Mouse (Mus musculus): ENCODE measurements at regions not wholly inside any gene's neighbourhood (a gene's known extent, or its start where the extent isn't known, plus 50 kb on each side); places are given as distances from the start of the nearest gene placed in this dataset.

GRCm38 (mm10) chr12:58743800-58744199 is 268.0 kb downstream of the Sec23a start:
- Histone ChIP-seq H3K4me1 (ENCODE audit: insufficient read depth) (no peaks in the 10 kb centered on the region), H3K9ac (replicated peaks) (no peak overlapping the region), H3K27ac (ENCODE audit: low read depth) (no peak overlapping the region), H3K36me3 (replicated peaks; ENCODE audit: insufficient read depth, low read length) (no peaks in the 10 kb centered on the region), H3K9me3 (ENCODE audit: low read length) (no peaks in the 10 kb centered on the region), H3K4me2 (ENCODE audit: low read depth, low read length) (no peak overlapping the region), H3K4me3 (ENCODE audit: low read depth, low read length) (no peak overlapping the region), H3K27me3 (ENCODE audit: insufficient read depth, low read length) (no peaks in the 10 kb centered on the region)
- ATAC-seq (no peak), DNase-seq (no peak)
- WGBS (ENCODE audit: insufficient replicate concordance), result 65% methylated on average over 1 of the region's 1 CpGs
- TF ChIP-seq CTCF (IDR thresholded peaks at IDR 0.05; ENCODE audit: low read depth) (no peak), EP300 (IDR thresholded peaks at IDR 0.05; ENCODE audit: low read depth) (no peak)

- no peaks in the 10 kb centered on the region for H3K4me1 ChIP-seq (ENCODE audit: insufficient read depth)
These were observed 283.7 kb downstream of the Sec23a start for GRCm38 (mm10) chr12:58728094-58728493.

GRCm38 (mm10) chr12:58727547-58727946 is 284.3 kb downstream of the Sec23a start:
- Histone ChIP-seq H3K36me3 (replicated peaks; ENCODE audit: insufficient read depth, low read length) (no peaks in the 10 kb centered on the region), H3K4me2 (ENCODE audit: low read depth, low read length) (no peak overlapping the region), H3K9me3 (ENCODE audit: low read length) (no peaks in the 10 kb centered on the region), H3K9ac (replicated peaks) (no peak overlapping the region), H3K27me3 (ENCODE audit: insufficient read depth, low read length) (no peaks in the 10 kb centered on the region), H3K27ac (ENCODE audit: low read depth) (no peak overlapping the region), H3K4me1 (ENCODE audit: insufficient read depth) (no peaks in the 10 kb centered on the region), H3K4me3 (ENCODE audit: low read depth, low read length) (no peak overlapping the region)
- no peak for ATAC-seq
- no peak for DNase-seq
- no peak for TF ChIP-seq EP300 (IDR thresholded peaks at IDR 0.05; ENCODE audit: low read depth)
- no peak for TF ChIP-seq CTCF (IDR thresholded peaks at IDR 0.05; ENCODE audit: low read depth)
- 62% methylated on average over 2 of the region's 2 CpGs for WGBS (ENCODE audit: insufficient replicate concordance)

More at GRCm38 (mm10) chr12:58728094-58728493, 283.7 kb downstream of the Sec23a start:
- Histone ChIP-seq H3K9ac (replicated peaks) (no peak overlapping the region), H3K9me3 (ENCODE audit: low read length) (no peaks in the 10 kb centered on the region), H3K27me3 (ENCODE audit: insufficient read depth, low read length) (no peaks in the 10 kb centered on the region), H3K36me3 (replicated peaks; ENCODE audit: insufficient read depth, low read length) (no peaks in the 10 kb centered on the region), H3K27ac (ENCODE audit: low read depth) (no peak overlapping the region), H3K4me3 (ENCODE audit: low read depth, low read length) (no peak overlapping the region), H3K4me2 (ENCODE audit: low read depth, low read length) (no peak overlapping the region)
- TF ChIP-seq EP300 (IDR thresholded peaks at IDR 0.05; ENCODE audit: low read depth) (no peak), CTCF (IDR thresholded peaks at IDR 0.05; ENCODE audit: low read depth) (no peak)
- no peak for ATAC-seq
- DNase-seq, result no peak
- 48% methylated on average over 1 of the region's 1 CpGs for WGBS (ENCODE audit: insufficient replicate concordance)

- H3K9ac ChIP-seq (replicated peaks), result no peak overlapping the region
- H3K4me2 ChIP-seq (ENCODE audit: low read depth, low read length), result no peak overlapping the region
- H3K27ac ChIP-seq (ENCODE audit: low read depth), result no peak overlapping the region
- WGBS (ENCODE audit: insufficient replicate concordance), result 70% methylated on average over 6 of the region's 6 CpGs
- H3K9me3 ChIP-seq (ENCODE audit: low read length), result no peaks in the 10 kb centered on the region
- no peaks in the 10 kb centered on the region for H3K4me1 ChIP-seq (ENCODE audit: insufficient read depth)
- H3K36me3 ChIP-seq (replicated peaks; ENCODE audit: insufficient read depth, low read length), result no peaks in the 10 kb centered on the region
- DNase-seq (no peak), ATAC-seq (no peak)
- no peak overlapping the region for H3K4me3 ChIP-seq (ENCODE audit: low read depth, low read length)
- no peak for TF ChIP-seq CTCF (IDR thresholded peaks at IDR 0.05; ENCODE audit: low read depth)
- TF ChIP-seq EP300 (IDR thresholded peaks at IDR 0.05; ENCODE audit: low read depth), result no peak
- H3K27me3 ChIP-seq (ENCODE audit: insufficient read depth, low read length), result no peaks in the 10 kb centered on the region
These were observed 293.9 kb downstream of the Sec23a start for GRCm38 (mm10) chr12:58717908-58718307.

- Histone ChIP-seq H3K4me1 (ENCODE audit: insufficient read depth) (no peaks in the 10 kb centered on the region), H3K4me3 (ENCODE audit: low read depth, low read length) (no peak overlapping the region), H3K9me3 (ENCODE audit: low read length) (no peaks in the 10 kb centered on the region), H3K9ac (replicated peaks) (no peak overlapping the region), H3K36me3 (replicated peaks; ENCODE audit: insufficient read depth, low read length) (no peaks in the 10 kb centered on the region), H3K27me3 (ENCODE audit: insufficient read depth, low read length) (no peaks in the 10 kb centered on the region), H3K27ac (ENCODE audit: low read depth) (no peak overlapping the region), H3K4me2 (ENCODE audit: low read depth, low read length) (no peak overlapping the region)
- DNase-seq (no peak), ATAC-seq (no peak)
- 53% methylated on average over 1 of the region's 1 CpGs for WGBS (ENCODE audit: insufficient replicate concordance)
- TF ChIP-seq EP300 (IDR thresholded peaks at IDR 0.05; ENCODE audit: low read depth), result no peak
- no peak for TF ChIP-seq CTCF (IDR thresholded peaks at IDR 0.05; ENCODE audit: low read depth)
These were observed 297.6 kb downstream of the Sec23a start for GRCm38 (mm10) chr12:58714207-58714606.

- Histone ChIP-seq H3K27ac (ENCODE audit: low read depth) (no peak overlapping the region), H3K4me3 (ENCODE audit: low read depth, low read length) (no peak overlapping the region), H3K4me1 (ENCODE audit: insufficient read depth) (no peaks in the 10 kb centered on the region), H3K9me3 (ENCODE audit: low read length) (no peaks in the 10 kb centered on the region), H3K36me3 (replicated peaks; ENCODE audit: insufficient read depth, low read length) (no peaks in the 10 kb centered on the region), H3K4me2 (ENCODE audit: low read depth, low read length) (no peak overlapping the region), H3K27me3 (ENCODE audit: insufficient read depth, low read length) (no peaks in the 10 kb centered on the region), H3K9ac (replicated peaks) (no peak overlapping the region)
- 78% methylated on average over 5 of the region's 5 CpGs for WGBS (ENCODE audit: insufficient replicate concordance)
- no peak for ATAC-seq
- no peak for DNase-seq
- TF ChIP-seq EP300 (IDR thresholded peaks at IDR 0.05; ENCODE audit: low read depth) (no peak), CTCF (IDR thresholded peaks at IDR 0.05; ENCODE audit: low read depth) (no peak)
These were observed 316.1 kb downstream of the Sec23a start for GRCm38 (mm10) chr12:58695680-58696079.

Data from liver, postnatal 0 days (tissue).